Mouse (Mus musculus) kidney, postnatal 0 days (tissue): ENCODE measurements at regions not wholly inside any gene's neighbourhood (a gene's known extent, or its start where the extent isn't known, plus 50 kb on each side); places are given as distances from the start of the nearest gene placed in this dataset.

Source experiments
- ATAC-seq: fragments of 200-750 bp; cut with Nextera tagmentation; replicated peaks from 2 replicates; pipeline ENCODE4 v1.8.0; 2017; ENCODE audit warnings: low read depth, moderate number of reproducible peaks, moderate TSS enrichment, moderate library complexity; ENCODE audit not compliant: low FRiP score
- DNase-seq: peaks from one replicate; pipeline ENCODE4 v3.0.0-alpha.2; 2016; ENCODE audit warnings: low spot score
- H3K27ac ChIP-seq: fragments of 300-500 bp; sonication (generic); 2 replicates; pipeline ENCODE4 v1.5.1; 2014; ENCODE audit warnings: mild to moderate bottlenecking
- H3K27me3 ChIP-seq: fragments of 300-500 bp; sonication (generic); 2 replicates; pipeline ENCODE4 v1.6.1; 2014; ENCODE audit warnings: low read length, mixed read lengths; ENCODE audit not compliant: insufficient read depth
- H3K36me3 ChIP-seq: fragments of 300-500 bp; sonication (generic); 2 replicates; pipeline ENCODE4 v1.6.1; 2014; ENCODE audit warnings: low read length, mixed read lengths; ENCODE audit not compliant: insufficient read depth
- H3K4me1 ChIP-seq: fragments of 300-500 bp; sonication (generic); replicated peaks from 2 replicates; pipeline ENCODE4 v1.6.1; 2014; ENCODE audit warnings: antibody characterized with exemption, low read length, mixed read lengths; ENCODE audit not compliant: insufficient read depth
- H3K4me2 ChIP-seq: fragments of 300-500 bp; sonication (generic); 2 replicates; pipeline ENCODE4 v1.6.1; 2014; ENCODE audit warnings: mild to moderate bottlenecking, low read length, moderate library complexity, mixed read lengths
- H3K4me3 ChIP-seq: fragments of 300-500 bp; sonication (generic); replicated peaks from 2 replicates; pipeline ENCODE4 v1.5.1; 2014; ENCODE audit warnings: low read depth, low read length
- H3K9ac ChIP-seq: fragments of 300-500 bp; sonication (generic); 2 replicates; pipeline ENCODE4 v1.6.1; 2014; ENCODE audit warnings: low read depth, low read length
- H3K9me3 ChIP-seq: fragments of 300-500 bp; sonication (generic); replicated peaks from 2 replicates; pipeline ENCODE4 v1.6.1; 2016; ENCODE audit warnings: low read length, inconsistent platforms, mixed read lengths
- CTCF ChIP-seq: IDR thresholded peaks from 2 replicates; pipeline ENCODE4 v1.5.1; 2016; ENCODE audit warnings: antibody characterized with exemption, low read depth, mild to moderate bottlenecking, moderate library complexity
- WGBS: fragments of 180-500 bp; shearing (Covaris S2); extraction: QIAGEN DNeasy Blood & Tissue Kit; methylation state at CpG from one replicate; pipeline ENCODE4 v1.1.7; 2014; 5-methylcytosine and 5-hydroxymethylcytosine counted together

DNA sequence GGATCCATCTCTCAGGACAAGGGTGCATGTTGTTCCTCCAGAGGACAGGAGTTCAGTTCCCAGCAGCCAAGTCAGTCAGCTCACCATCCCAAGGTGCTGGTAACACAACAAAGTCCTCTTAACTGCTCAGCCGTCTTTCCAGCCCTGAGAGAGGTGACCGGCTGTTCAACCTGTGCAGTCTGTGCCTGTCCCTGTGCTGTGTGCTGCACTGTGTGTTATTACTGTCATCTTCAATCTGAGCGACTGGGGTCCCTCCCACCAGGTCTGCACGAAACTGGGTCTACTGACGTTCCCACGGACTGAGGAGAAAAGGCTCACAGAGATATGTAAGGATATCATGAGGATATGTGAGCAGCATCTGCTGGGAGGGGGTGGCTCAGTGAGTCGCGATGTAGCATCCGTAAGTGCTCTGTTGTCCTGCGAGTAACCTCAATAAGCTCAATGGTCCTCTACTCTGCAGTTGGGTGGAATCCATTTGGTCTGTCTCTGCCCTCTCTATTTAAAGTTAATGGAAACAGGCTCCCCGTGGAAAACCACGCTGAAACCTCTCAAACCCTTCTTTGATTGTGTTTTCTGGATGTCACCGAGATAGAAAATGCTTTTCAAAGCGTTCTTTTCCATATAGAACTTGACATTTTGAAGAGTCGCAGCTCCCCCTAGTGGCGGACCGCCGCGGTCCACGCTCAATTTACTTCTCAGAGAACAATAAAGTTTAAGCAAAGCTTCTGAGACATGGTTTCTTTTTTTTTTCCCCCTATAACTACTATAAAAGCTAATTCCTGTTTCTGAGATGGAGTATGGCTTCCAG lies 87.1 kb upstream of the Intu start:
- no peaks in the 10 kb centered on the region for H3K36me3 ChIP-seq
- peak overlapping the region; percentile 31 for H3K4me2 ChIP-seq
- 26% methylated on average over 20 of the region's 20 CpGs for WGBS
- H3K4me3 ChIP-seq: no peak overlapping the region
- H3K9me3 ChIP-seq: no peaks in the 10 kb centered on the region
- TF ChIP-seq CTCF: peak; percentile 92
- ATAC-seq (no peak), DNase-seq (peak; percentile 84)
- H3K27me3 ChIP-seq: no peaks in the 10 kb centered on the region
- 0 out of 2 replicates have a peak, but pooled peaks cover 6% of the 10 kb centered on the region for H3K4me1 ChIP-seq
- H3K27ac ChIP-seq: no peak overlapping the region
- H3K9ac ChIP-seq: no peak overlapping the region

DNA sequence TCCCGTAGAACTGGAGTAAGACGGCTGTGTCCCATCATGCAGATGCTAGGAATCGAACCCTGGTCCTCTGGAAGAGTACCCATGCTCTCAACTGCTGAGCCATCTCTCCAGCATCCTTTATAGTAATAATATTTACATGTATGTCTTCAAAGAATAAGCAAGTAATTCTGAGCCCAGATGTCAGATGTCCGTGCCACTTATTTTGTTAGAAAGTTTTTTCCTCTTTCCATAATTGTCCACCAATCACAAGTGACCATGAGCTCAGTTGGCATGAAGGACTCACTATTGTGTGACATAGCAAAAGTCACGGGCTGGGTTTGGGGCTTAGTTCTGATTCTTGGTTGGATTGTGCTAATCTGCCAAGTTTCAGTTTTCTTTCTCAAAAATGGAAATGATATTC lies 78.1 kb upstream of the Intu start:
- Histone ChIP-seq H3K27ac (no peak overlapping the region), H3K36me3 (no peaks in the 10 kb centered on the region), H3K27me3 (no peaks in the 10 kb centered on the region), H3K4me3 (no peak overlapping the region), H3K4me2 (no peak overlapping the region), H3K9me3 (no peaks in the 10 kb centered on the region), H3K9ac (no peak overlapping the region), H3K4me1 (no peaks in the 10 kb centered on the region)
- ATAC-seq (no peak), DNase-seq (no peak)
- 92% methylated on average over 5 of the region's 5 CpGs for WGBS
- TF ChIP-seq CTCF: no peak

- Histone ChIP-seq H3K4me2 (no peak overlapping the region), H3K27me3 (no peaks in the 10 kb centered on the region), H3K27ac (no peak overlapping the region), H3K36me3 (no peaks in the 10 kb centered on the region), H3K4me3 (no peak overlapping the region), H3K4me1 (no peaks in the 10 kb centered on the region), H3K9me3 (no peaks in the 10 kb centered on the region), H3K9ac (no peak overlapping the region)
- ATAC-seq (no peak), DNase-seq (no peak)
- TF ChIP-seq CTCF: no peak
- 34% methylated on average over 4 of the region's 4 CpGs for WGBS
These were observed 77.5 kb upstream of the Intu start for GRCm38 (mm10) chr3:40453552-40453951.

DNA sequence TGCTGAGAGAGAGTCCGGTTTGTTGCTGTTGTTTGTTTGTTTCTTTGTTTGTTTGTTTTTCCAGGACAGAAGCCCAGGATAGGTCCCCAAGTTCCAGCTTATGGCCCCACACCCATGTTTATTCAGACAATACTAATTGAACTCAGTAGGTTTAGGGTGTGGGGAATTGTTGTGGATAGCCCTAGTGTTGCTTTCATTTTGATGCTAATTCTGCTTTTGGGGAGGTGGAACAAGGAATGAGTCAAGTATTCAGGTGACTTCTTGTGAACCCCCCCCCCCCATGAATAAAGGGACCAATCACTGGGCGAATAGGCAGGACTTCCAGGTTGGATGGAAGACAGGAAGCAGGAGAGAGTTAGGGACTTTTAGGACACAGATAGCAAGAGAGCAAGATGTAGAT lies 75.0 kb upstream of the Intu start:
- Histone ChIP-seq H3K27ac (no peak overlapping the region), H3K4me1 (no peaks in the 10 kb centered on the region), H3K27me3 (no peaks in the 10 kb centered on the region), H3K9me3 (no peaks in the 10 kb centered on the region), H3K4me2 (no peak overlapping the region), H3K4me3 (no peak overlapping the region), H3K36me3 (no peaks in the 10 kb centered on the region), H3K9ac (no peak overlapping the region)
- no peak for DNase-seq
- ATAC-seq: no peak
- no peak for TF ChIP-seq CTCF
- 85% methylated on average over 2 of the region's 2 CpGs for WGBS

DNA sequence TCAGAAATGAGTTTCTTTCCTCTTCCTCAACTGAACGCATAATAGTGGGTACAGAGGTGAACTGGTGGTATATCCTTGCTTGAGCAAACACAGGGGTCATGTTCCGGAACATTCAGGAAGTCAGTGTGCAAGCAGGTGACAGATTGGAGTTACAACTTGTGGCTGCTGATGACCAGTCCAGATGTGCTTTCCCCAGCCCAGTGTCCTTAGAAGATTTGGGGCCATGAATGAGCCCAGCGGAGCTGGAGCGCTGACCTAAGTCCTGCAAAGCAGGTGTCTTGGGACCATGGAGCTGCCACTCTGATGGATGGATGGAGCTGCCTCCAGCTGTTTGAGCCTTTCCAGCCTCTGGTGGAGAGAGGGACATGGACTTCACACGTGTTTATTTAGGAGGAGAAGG lies 72.6 kb upstream of the Intu start:
- DNase-seq (no peak), ATAC-seq (no peak)
- Histone ChIP-seq H3K27me3 (no peaks in the 10 kb centered on the region), H3K4me2 (no peak overlapping the region), H3K36me3 (no peaks in the 10 kb centered on the region), H3K9ac (no peak overlapping the region), H3K9me3 (no peaks in the 10 kb centered on the region), H3K27ac (no peak overlapping the region), H3K4me3 (no peak overlapping the region), H3K4me1 (no peaks in the 10 kb centered on the region)
- no peak for TF ChIP-seq CTCF
- 25% methylated on average over 5 of the region's 5 CpGs for WGBS

GRCm38 (mm10) chr3:40463446-40463845 lies 67.6 kb upstream of the Intu start:
- 48% methylated on average over 5 of the region's 5 CpGs for WGBS
- Histone ChIP-seq H3K9me3 (no peaks in the 10 kb centered on the region), H3K4me2 (no peak overlapping the region), H3K27ac (no peak overlapping the region), H3K4me3 (no peak overlapping the region), H3K9ac (no peak overlapping the region), H3K27me3 (no peaks in the 10 kb centered on the region), H3K4me1 (no peaks in the 10 kb centered on the region), H3K36me3 (no peaks in the 10 kb centered on the region)
- TF ChIP-seq CTCF: no peak
- DNase-seq (no peak), ATAC-seq (no peak)

DNA sequence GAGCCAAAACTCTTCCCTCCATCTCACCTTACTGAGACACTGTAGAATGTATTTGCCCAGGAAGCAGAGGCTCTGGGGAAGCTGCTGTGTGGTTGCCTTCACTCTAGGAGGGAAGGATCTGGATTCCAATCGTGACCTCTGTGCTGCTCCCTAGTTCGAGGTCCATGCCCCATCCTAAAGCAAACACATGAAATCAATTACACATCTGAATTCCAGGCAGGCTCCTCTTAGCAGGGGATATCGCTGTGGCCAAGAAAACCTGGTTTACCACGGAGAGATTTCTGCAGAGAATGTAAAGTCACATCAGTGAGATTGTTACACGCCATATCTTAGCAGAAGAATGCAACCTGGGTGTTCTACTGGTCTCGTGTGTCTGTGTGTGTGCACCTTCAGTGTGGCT lies 61.0 kb upstream of the Intu start:
- ATAC-seq (no peak), DNase-seq (no peak)
- H3K9me3 ChIP-seq: no peaks in the 10 kb centered on the region
- WGBS: 59% methylated on average over 6 of the region's 6 CpGs
- no peak overlapping the region for H3K4me2 ChIP-seq
- no peak for TF ChIP-seq CTCF
- no peak overlapping the region for H3K4me3 ChIP-seq
- no peaks in the 10 kb centered on the region for H3K4me1 ChIP-seq
- H3K9ac ChIP-seq: no peak overlapping the region
- H3K27me3 ChIP-seq: no peaks in the 10 kb centered on the region
- no peak overlapping the region for H3K27ac ChIP-seq
- H3K36me3 ChIP-seq: no peaks in the 10 kb centered on the region
